Mouse (Mus musculus): Measurements from ENCODE around the gene Oaz3.

Oaz3 gene

GRCm38 (mm10) chr3:94443597-94443964 lies at the start of gene Oaz3:
Oaz3 (minus strand) TSS chr3:94443915.
- DNase-seq (ENCODE audit: low read depth, low spot score): no peak

GRCm38 (mm10) chr3:94487581-94487980 lies 43.9 kb upstream of the Oaz3 start:
- no peak for DNase-seq (ENCODE audit: low read depth, low spot score)

- no peak for DNase-seq (ENCODE audit: low read depth, low spot score)
Observed at GRCm38 (mm10) chr3:94485922-94486321, 42.2 kb upstream of the Oaz3 start.

GRCm38 (mm10) chr3:94483790-94484439 lies 40.2 kb upstream of the Oaz3 start:
- peak; percentile 58 for DNase-seq (ENCODE audit: low read depth, low spot score)

- no peak for DNase-seq (ENCODE audit: low read depth, low spot score)
Observed at GRCm38 (mm10) chr3:94482764-94483385, 39.2 kb upstream of the Oaz3 start.

GRCm38 (mm10) chr3:94481429-94481828 lies 37.7 kb upstream of the Oaz3 start:
- DNase-seq (ENCODE audit: low read depth, low spot score): no peak

- DNase-seq (ENCODE audit: low read depth, low spot score): no peak
Observed at GRCm38 (mm10) chr3:94480291-94480884, 36.7 kb upstream of the Oaz3 start, which contains the start of gene Riiad1. Riiad1 (minus strand) TSS chr3:94480341.

GRCm38 (mm10) chr3:94479564-94479963 lies 35.8 kb upstream of the Oaz3 start:
- no peak for DNase-seq (ENCODE audit: low read depth, low spot score)

- no peak for DNase-seq (ENCODE audit: low read depth, low spot score)
Observed at GRCm38 (mm10) chr3:94478591-94479169, 35.0 kb upstream of the Oaz3 start.

- no peak for DNase-seq (ENCODE audit: low read depth, low spot score)
Observed at GRCm38 (mm10) chr3:94477981-94478422, 34.3 kb upstream of the Oaz3 start, which contains the start of gene Celf3. Celf3 (plus strand) TSS chr3:94478295.

- DNase-seq (ENCODE audit: low read depth, low spot score): no peak
Observed at GRCm38 (mm10) chr3:94477444-94477843, 33.7 kb upstream of the Oaz3 start.

- no peak for DNase-seq (ENCODE audit: low read depth, low spot score)
Observed at GRCm38 (mm10) chr3:94476301-94477035, 32.8 kb upstream of the Oaz3 start.

- DNase-seq (ENCODE audit: low read depth, low spot score): no peak
Observed at GRCm38 (mm10) chr3:94473567-94474232, 30.0 kb upstream of the Oaz3 start.

- DNase-seq (ENCODE audit: low read depth, low spot score): no peak
Observed at GRCm38 (mm10) chr3:94473115-94473505, 29.4 kb upstream of the Oaz3 start.

GRCm38 (mm10) chr3:94472447-94473114 lies 28.9 kb upstream of the Oaz3 start:
- DNase-seq (ENCODE audit: low read depth, low spot score): no peak

- no peak for DNase-seq (ENCODE audit: low read depth, low spot score)
Observed at GRCm38 (mm10) chr3:94468931-94469330, 25.2 kb upstream of the Oaz3 start.

GRCm38 (mm10) chr3:94465632-94466430 lies 22.1 kb upstream of the Oaz3 start:
- DNase-seq (ENCODE audit: low read depth, low spot score): no peak

- no peak for DNase-seq (ENCODE audit: low read depth, low spot score)
Observed at GRCm38 (mm10) chr3:94463926-94464578, 20.3 kb upstream of the Oaz3 start.

- no peak for DNase-seq (ENCODE audit: low read depth, low spot score)
Observed at GRCm38 (mm10) chr3:94459834-94460233, 16.1 kb upstream of the Oaz3 start.

Measured in retina, adult 2 months (tissue).